Mouse (Mus musculus) CH12.LX (cell line): Measurements from ENCODE around the gene Heatr5b. TPM values are rescaled to one million over a fixed set of nuclear protein-coding genes. Genes with fewer than 3 reads are reported as not detected.

Experiments used
- DNase-seq: peaks from one replicate; pipeline ENCODE4 v3.0.0-alpha.2; 2013; ENCODE audit errors: extremely low read depth
- H3K27ac ChIP-seq: 2 replicates; pipeline ENCODE4 v1.5.1; 2012; ENCODE audit warnings: low read depth, mild to moderate bottlenecking, control low read depth, moderate library complexity; ENCODE audit not compliant: insufficient read depth
- H3K27me3 ChIP-seq: replicated peaks from 2 replicates; pipeline ENCODE3; 2012; ENCODE audit warnings: inconsistent platforms
- H3K36me3 ChIP-seq, 2 experiments: replicated peaks in 1 of 2; 2 replicates each; pipeline versions ENCODE3 to v1.6.1; 2012; ENCODE audit warnings: inconsistent platforms in 1 of 2, low read length in 1 of 2, mild to moderate bottlenecking in 1 of 2, mixed read lengths in 1 of 2, moderate library complexity in 1 of 2; ENCODE audit not compliant: control insufficient read depth in 1 of 2, insufficient read depth in 1 of 2
- H3K4me1 ChIP-seq, 2 experiments: 2 replicates each; pipeline ENCODE4 v1.6.1; 2012; ENCODE audit warnings: inconsistent platforms in 1 of 2, moderate library complexity in 1 of 2; ENCODE audit not compliant: insufficient read depth in 2 of 2, control insufficient read depth in 1 of 2
- H3K4me2 ChIP-seq: 2 replicates; pipeline ENCODE4 v1.6.1; 2012; ENCODE audit warnings: low read depth, mild to moderate bottlenecking, control low read depth; ENCODE audit not compliant: poor library complexity, insufficient read depth, severe bottlenecking
- H3K4me3 ChIP-seq, 3 experiments: fragments of 150-350 bp in 1 of 3; sonication (generic) in 1 of 3; replicated peaks in 1 of 3; 2 replicates each; pipeline versions ENCODE3 to v1.5.1; 2011 to 2012; ENCODE audit warnings: low read depth in 2 of 3, low read length in 2 of 3, mild to moderate bottlenecking in 2 of 3, moderate library complexity in 2 of 3, control low read depth in 1 of 3, improper control_type of control experiment in 1 of 3, inconsistent platforms in 1 of 3, mixed read lengths in 1 of 3; ENCODE audit not compliant: poor library complexity in 1 of 3
- H3K79me2 ChIP-seq: replicated peaks from 2 replicates; pipeline ENCODE4 v1.6.1; 2012; ENCODE audit warnings: mild to moderate bottlenecking, moderate library complexity; ENCODE audit not compliant: control insufficient read depth, poor library complexity, insufficient read depth, severe bottlenecking; ENCODE audit errors: extremely low read depth
- H3K9ac ChIP-seq: 2 replicates; pipeline ENCODE4 v1.6.1; 2012; ENCODE audit warnings: low read depth, mild to moderate bottlenecking, control low read depth, moderate library complexity; ENCODE audit not compliant: insufficient read depth
- H3K9me3 ChIP-seq: replicated peaks from 2 replicates; pipeline ENCODE3; 2012; ENCODE audit warnings: low read length, inconsistent platforms, mixed read lengths
- BHLHE40 ChIP-seq: IDR thresholded peaks from 2 replicates; pipeline ENCODE4 v1.6.1; 2011; ENCODE audit warnings: mild to moderate bottlenecking, low read depth, low read length, improper control_type of control experiment
- CHD1 ChIP-seq: IDR thresholded peaks from 2 replicates; pipeline ENCODE4 v1.6.1; 2012; ENCODE audit warnings: low read depth, low read length, improper control_type of control experiment, inconsistent platforms
- CHD2 ChIP-seq: IDR thresholded peaks from 2 replicates; pipeline ENCODE4 v1.6.1; 2011; ENCODE audit warnings: low read length, improper control_type of control experiment
- CTCF ChIP-seq, 2 experiments: IDR thresholded peaks in 1 of 2; conservative IDR thresholded peaks in 1 of 2; 2 replicates each; pipeline ENCODE4 v1.5.1; 2011 to 2012; ENCODE audit warnings: low read depth in 2 of 2, low read length in 2 of 2, improper control_type of control experiment in 1 of 2, inconsistent platforms in 1 of 2, mild to moderate bottlenecking in 1 of 2, moderate library complexity in 1 of 2
- E2F4 ChIP-seq: IDR thresholded peaks from 2 replicates; pipeline ENCODE4 v1.6.1; 2011; ENCODE audit warnings: low read depth, low read length, improper control_type of control experiment; ENCODE audit not compliant: insufficient replicate concordance
- ELF1 ChIP-seq: IDR thresholded peaks from 2 replicates; pipeline ENCODE4 v1.6.1; 2014; ENCODE audit warnings: low read depth, mild to moderate bottlenecking, inconsistent platforms, low read length, improper control_type of control experiment
- ETS1 ChIP-seq: conservative IDR thresholded peaks from 2 replicates; pipeline ENCODE4 v1.6.1; 2012; ENCODE audit warnings: low read depth, mild to moderate bottlenecking, inconsistent platforms, low read length, improper control_type of control experiment, moderate library complexity
- GABPA ChIP-seq: IDR thresholded peaks from 2 replicates; pipeline ENCODE4 v1.6.1; 2012; ENCODE audit warnings: low read depth, low read length, improper control_type of control experiment, inconsistent platforms; ENCODE audit not compliant: insufficient replicate concordance
- IRF4 ChIP-seq: IDR thresholded peaks from 2 replicates; pipeline ENCODE4 v1.6.1; 2014; ENCODE audit warnings: low read depth, mild to moderate bottlenecking, inconsistent platforms, low read length, improper control_type of control experiment
- JUND ChIP-seq: conservative IDR thresholded peaks from 2 replicates; pipeline ENCODE4 v1.6.1; 2011; ENCODE audit warnings: low read depth, low read length, improper control_type of control experiment
- KAT2A ChIP-seq: IDR thresholded peaks from 2 replicates; pipeline ENCODE4 v1.6.1; 2012; ENCODE audit warnings: low read length, improper control_type of control experiment, inconsistent platforms; ENCODE audit not compliant: insufficient replicate concordance
- MAFK ChIP-seq: IDR thresholded peaks from 2 replicates; pipeline ENCODE4 v1.6.1; 2011; ENCODE audit warnings: low read length, improper control_type of control experiment; ENCODE audit not compliant: insufficient replicate concordance
- MAZ ChIP-seq: IDR thresholded peaks from 2 replicates; pipeline ENCODE4 v1.6.1; 2012; ENCODE audit warnings: low read depth, mild to moderate bottlenecking, inconsistent platforms, low read length, improper control_type of control experiment, moderate library complexity
- MXI1 ChIP-seq: IDR thresholded peaks from 2 replicates; pipeline ENCODE4 v1.6.1; 2011; ENCODE audit warnings: mild to moderate bottlenecking, low read depth, low read length, improper control_type of control experiment
- NRF1 ChIP-seq: IDR thresholded peaks from 2 replicates; pipeline ENCODE4 v1.6.1; 2014; ENCODE audit warnings: low read depth, mild to moderate bottlenecking, inconsistent platforms, low read length, improper control_type of control experiment, moderate library complexity
- POLR2A ChIP-seq: IDR thresholded peaks from 2 replicates; pipeline ENCODE4 v1.6.1; 2011; ENCODE audit warnings: low read depth, mild to moderate bottlenecking, improper control_type of control experiment, low read length
- RCOR1 ChIP-seq: conservative IDR thresholded peaks from 2 replicates; pipeline ENCODE4 v1.6.1; 2012; ENCODE audit warnings: low read depth, mild to moderate bottlenecking, inconsistent platforms, low read length, improper control_type of control experiment
- SMC3 ChIP-seq: IDR thresholded peaks from 2 replicates; pipeline ENCODE4 v1.6.1; 2011; ENCODE audit warnings: low read depth, low read length, improper control_type of control experiment
- TBP ChIP-seq: conservative IDR thresholded peaks from 2 replicates; pipeline ENCODE4 v1.6.1; 2011; ENCODE audit warnings: low read depth, low read length, improper control_type of control experiment
- TCF12 ChIP-seq: IDR thresholded peaks from 2 replicates; pipeline ENCODE4 v1.6.1; 2014; ENCODE audit warnings: low read depth, mild to moderate bottlenecking, inconsistent platforms, low read length, improper control_type of control experiment
- UBTF ChIP-seq: IDR thresholded peaks from 2 replicates; pipeline ENCODE4 v1.6.1; 2012; ENCODE audit warnings: low read depth, mild to moderate bottlenecking, inconsistent platforms, low read length, improper control_type of control experiment, moderate library complexity
- USF2 ChIP-seq: conservative IDR thresholded peaks from 2 replicates; pipeline ENCODE4 v1.6.1; 2011; ENCODE audit warnings: low read depth, low read length, improper control_type of control experiment
- ZC3H11A ChIP-seq: IDR thresholded peaks from 2 replicates; pipeline ENCODE4 v1.6.1; 2012; ENCODE audit warnings: low read depth, mild to moderate bottlenecking, inconsistent platforms, low read length, improper control_type of control experiment
- ZKSCAN1 ChIP-seq: IDR thresholded peaks from 2 replicates; pipeline ENCODE4 v1.6.1; 2012; ENCODE audit warnings: low read depth, inconsistent platforms, low read length, improper control_type of control experiment, borderline replicate concordance
- ZMIZ1 ChIP-seq: IDR thresholded peaks from 2 replicates; pipeline ENCODE4 v1.6.1; 2012; ENCODE audit warnings: low read depth, mild to moderate bottlenecking, inconsistent platforms, low read length, improper control_type of control experiment
- ZNF384 ChIP-seq: IDR thresholded peaks from 2 replicates; pipeline ENCODE4 v1.6.1; 2012; ENCODE audit warnings: low read depth, low read length, improper control_type of control experiment, inconsistent platforms
- dilution Hi-C: fragments of 300-500 bp; cut with MboI; formaldehyde crosslinking; loops from 2 replicates; pipeline ENCODE4 v1.14.3; 2020; ENCODE audit warnings: low sequenced_read_pairs; ENCODE audit not compliant: extremely low pct_unique_long_range_greater_than_20kb, extremely low pct_ligation_motif_present
- in situ Hi-C: fragments of 300-500 bp; cut with MboI; formaldehyde crosslinking; loops from 3 replicates; pipeline ENCODE4 v1.14.3; 2019; ENCODE audit warnings: low sequenced_read_pairs, low pct_ligation_motif_present, low pct_unique_long_range_greater_than_20kb, mixed read lengths
- polyA plus RNA-seq: library from polyadenylated mRNA; unstranded; fragments of >175 nt; gene quantifications from 2 replicates; pipeline ENCODE4 v1.2.1, GENCODE M21; 2012; ENCODE audit warnings: low read depth; ENCODE audit not compliant: insufficient read length
- total RNA-seq, 2 experiments: library from RNA; depleted of rRNA; stranded (reverse); fragments of 300-350 nt in 1 of 2; fragments of >200 nt in 1 of 2; gene quantifications; 2 replicates each; pipeline ENCODE4 v1.2.3; 2012 to 2014

Gene Heatr5b
- total and polyA plus RNA-seq, 3 experiments: 13.0 to 21.5 (median 17.9) TPM

DNA sequence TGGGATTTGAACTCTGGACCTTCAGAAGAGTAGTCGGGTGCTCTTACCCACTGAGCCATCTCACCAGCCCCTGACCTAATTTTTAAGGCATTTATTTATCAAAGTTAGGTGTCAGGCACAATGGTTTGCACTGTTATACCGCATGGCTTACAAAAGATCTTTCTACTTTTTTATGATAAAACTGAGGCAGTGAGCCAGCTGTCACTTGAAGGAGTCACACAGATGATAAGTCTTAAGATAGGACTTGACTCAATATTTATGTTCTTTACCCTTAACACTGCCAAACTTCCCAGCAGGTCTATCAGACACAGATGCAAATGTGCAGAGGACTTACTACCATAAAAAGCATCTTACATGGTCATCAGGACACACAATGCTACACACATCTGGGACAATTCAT is 62.8 kb downstream of the Heatr5b start:
- H3K4me2 ChIP-seq: no peak overlapping the region
- no peak for DNase-seq
- dilution Hi-C loops (no loop called here), in situ Hi-C loops (no loop called here)
- H3K9me3 ChIP-seq: no peaks in the 10 kb centered on the region
- no peak overlapping the region for H3K4me3 ChIP-seq
- peaks cover 2 to 27% of the 10 kb centered on the region in 2 experiments; a peak in 2 of 4 replicates for H3K4me1 ChIP-seq
- no peaks in the 10 kb centered on the region for H3K27me3 ChIP-seq
- H3K36me3 ChIP-seq: peaks cover 19 to 53% of the 10 kb centered on the region in 2 experiments
- no peak overlapping the region for H3K9ac ChIP-seq
- H3K27ac ChIP-seq: no peak overlapping the region; the same call in 1 of the 2 replicates
- H3K79me2 ChIP-seq: no peaks in the 10 kb centered on the region
- no peak for TF ChIP-seq TCF12
- no peak for TF ChIP-seq MXI1
- TF ChIP-seq UBTF: no peak
- no peak for TF ChIP-seq JUND
- TF ChIP-seq ZC3H11A: no peak
- TF ChIP-seq GABPA: no peak
- no peak for TF ChIP-seq SMC3
- TF ChIP-seq USF2: no peak
- no peak for TF ChIP-seq ZNF384

DNA sequence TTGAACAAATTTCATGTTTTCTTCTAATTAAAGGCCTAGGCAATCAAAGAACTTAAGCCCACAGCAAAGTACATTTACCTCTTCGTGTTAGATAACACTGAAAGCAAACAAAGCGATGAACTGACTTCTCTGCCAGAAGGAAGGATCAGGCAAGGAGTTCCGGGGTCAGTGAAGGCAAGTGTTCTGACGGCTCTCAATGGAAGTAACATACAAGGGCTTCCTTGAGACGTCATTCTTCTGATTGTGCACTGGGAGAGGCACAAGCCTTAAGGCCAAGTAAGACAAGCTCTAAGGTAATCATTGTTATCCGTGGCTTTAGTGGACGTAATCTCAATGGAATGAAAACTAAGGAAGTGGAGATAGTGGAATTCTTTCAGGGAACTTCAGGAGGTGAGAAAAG is 64.2 kb downstream of the Heatr5b start:
- TF ChIP-seq USF2 (no peak), GABPA (no peak), E2F4 (no peak), CHD1 (no peak)
- dilution Hi-C loops: no loop called here
- Histone ChIP-seq H3K79me2 (no peaks in the 10 kb centered on the region), H3K27me3 (no peaks in the 10 kb centered on the region), H3K36me3 (peaks cover 19 to 54% of the 10 kb centered on the region in 2 experiments), H3K9ac (no peak overlapping the region), H3K9me3 (no peaks in the 10 kb centered on the region), H3K4me2 (no peak overlapping the region), H3K4me1 (peaks cover 2 to 41% of the 10 kb centered on the region in 2 experiments; a peak in 2 of 4 replicates), H3K27ac (no peak overlapping the region), H3K4me3 (no peak overlapping the region)
- no peak for DNase-seq
- in situ Hi-C loops: no loop called here

DNA sequence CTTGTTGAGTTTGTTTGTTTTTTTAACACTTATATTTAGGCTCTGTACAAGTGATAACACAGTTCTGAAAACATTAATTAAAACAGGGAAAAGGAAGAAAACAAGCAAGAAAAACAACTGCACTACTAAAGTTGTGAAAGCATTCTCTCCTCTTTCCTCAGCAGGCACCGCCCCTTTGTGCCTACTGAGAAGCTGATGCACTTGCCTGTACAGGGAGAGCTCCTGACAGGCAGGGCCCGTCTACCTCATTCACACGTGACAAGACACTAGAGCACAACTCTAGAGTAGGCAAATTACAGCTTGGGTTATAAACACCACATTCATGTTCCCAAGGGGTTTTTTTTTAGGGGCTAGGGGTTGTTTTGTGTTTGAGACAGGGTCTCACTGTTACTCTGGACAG is 65.8 kb downstream of the Heatr5b start:
- Histone ChIP-seq H3K4me1 (peaks cover 2 to 47% of the 10 kb centered on the region in 2 experiments; a peak in 2 of 4 replicates), H3K9me3 (no peaks in the 10 kb centered on the region), H3K27ac (no peak overlapping the region), H3K4me2 (no peak overlapping the region)
- peak; percentile 6 for DNase-seq
- no peak for TF ChIP-seq MAFK
- TF ChIP-seq UBTF: no peak
- TF ChIP-seq IRF4: no peak
- TF ChIP-seq NRF1: no peak
- no peak for TF ChIP-seq BHLHE40
- TF ChIP-seq CHD2: no peak
- no peak for TF ChIP-seq ELF1
- TF ChIP-seq KAT2A: no peak
- no peak for TF ChIP-seq MAZ
- TF ChIP-seq GABPA: no peak
- no peak for TF ChIP-seq RCOR1
- no peak for TF ChIP-seq TBP
- TF ChIP-seq ZMIZ1: no peak
- no peak for TF ChIP-seq ZKSCAN1
- no peak for TF ChIP-seq E2F4
- no peak for TF ChIP-seq ZC3H11A
- TF ChIP-seq CTCF (conservative IDR thresholded peaks at IDR 0.05 in 1 of 2, IDR thresholded peaks at IDR 0.05 in 1 of 2; ENCODE audit: low read depth in 2 of 2, low read length in 2 of 2): no peak
- no peak for TF ChIP-seq POLR2A
- no peak for TF ChIP-seq ETS1
- no peak for TF ChIP-seq JUND
- TF ChIP-seq, all 38 proteins: peak for 0
- H3K79me2 ChIP-seq: no peaks in the 10 kb centered on the region
- dilution Hi-C loops: no loop called here
- H3K4me3 ChIP-seq: no peak overlapping the region
- H3K36me3 ChIP-seq: peaks cover 23 to 54% of the 10 kb centered on the region in 2 experiments
- H3K27me3 ChIP-seq: no peaks in the 10 kb centered on the region
- no peak overlapping the region for H3K9ac ChIP-seq
- in situ Hi-C loops: no loop called here
